Mouse (Mus musculus) A20 (cell line): ENCODE results near the gene Kap.
A peak's percentile ranks its signal among the peaks of the same experiment; 100 is the strongest.
"Not testable (repeated sequence)": the region's sequence is repeated elsewhere in the genome, so short reads cannot be mapped to it uniquely, and the experiment has no call there.

Experiments used
- DNase-seq: peaks from one replicate; pipeline ENCODE4 v3.0.0-alpha.2; 2011; ENCODE audit warnings: low read depth, low spot score

The Kap gene

GRCm38 (mm10) chr6:133853526-133853925 is at the start of gene Kap:
TSS of gene Kap (minus strand) at chr6:133853762.
- no peak for DNase-seq

- no peak for DNase-seq
Observed at GRCm38 (mm10) chr6:133885871-133886415, 32.4 kb upstream of the Kap start.

GRCm38 (mm10) chr6:133883446-133883985 is 30.0 kb upstream of the Kap start:
- no peak for DNase-seq

- DNase-seq: peak; percentile 54
Observed at GRCm38 (mm10) chr6:133875906-133876462, 22.4 kb upstream of the Kap start.

GRCm38 (mm10) chr6:133872667-133873066 is 19.1 kb upstream of the Kap start:
- no peak for DNase-seq

- DNase-seq: no peak
Observed at GRCm38 (mm10) chr6:133871131-133871530, 17.6 kb upstream of the Kap start.

- no peak for DNase-seq
Observed at GRCm38 (mm10) chr6:133868381-133868780, 14.8 kb upstream of the Kap start.

- DNase-seq: no peak
Observed at GRCm38 (mm10) chr6:133855871-133856270, 2.3 kb upstream of the Kap start.

- no peak for DNase-seq
Observed at GRCm38 (mm10) chr6:133849359-133849758, 4.2 kb downstream of the Kap start.

- DNase-seq: not testable (repeated sequence)
Observed at GRCm38 (mm10) chr6:133848861-133849260, 4.7 kb downstream of the Kap start.

- DNase-seq: not testable (repeated sequence)
Observed at GRCm38 (mm10) chr6:133838296-133838995, 15.1 kb downstream of the Kap start.

- no peak for DNase-seq
Observed at GRCm38 (mm10) chr6:133812342-133812741, 41.2 kb downstream of the Kap start.
